Mouse (Mus musculus): ENCODE results near the gene Calcoco1. TPM values are rescaled to one million over a fixed set of nuclear protein-coding genes. Genes with fewer than 3 reads are reported as not detected.
A peak's percentile ranks its signal among the peaks of the same experiment; 100 is the strongest.

The Calcoco1 gene
- polyA plus RNA-seq, 1 experiment = 51.9 TPM

DNA sequence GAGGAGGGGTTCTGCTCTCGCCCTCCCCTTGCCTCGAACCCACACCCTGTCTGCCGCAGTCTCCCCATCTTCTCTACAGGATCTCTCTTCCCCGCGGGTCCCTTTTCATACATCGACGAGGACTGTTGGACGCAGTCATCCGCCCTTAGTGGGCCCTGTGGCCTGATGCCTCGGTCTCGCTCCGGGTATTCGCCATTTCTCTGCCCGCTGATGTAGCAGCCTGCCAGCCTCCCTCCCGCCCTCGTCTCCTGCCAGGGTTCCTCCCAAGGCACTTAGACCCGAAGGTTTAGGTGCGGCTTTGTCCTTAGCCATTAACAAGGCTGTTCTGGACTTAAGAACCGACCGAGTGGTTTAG is 25.3 kb upstream of the Calcoco1 start:
- H3K9me3 ChIP-seq (replicated peaks; ENCODE audit: control insufficient read depth, insufficient read depth, low read length, poor library complexity, severe bottlenecking) = no peaks in the 10 kb centered on the region

DNA sequence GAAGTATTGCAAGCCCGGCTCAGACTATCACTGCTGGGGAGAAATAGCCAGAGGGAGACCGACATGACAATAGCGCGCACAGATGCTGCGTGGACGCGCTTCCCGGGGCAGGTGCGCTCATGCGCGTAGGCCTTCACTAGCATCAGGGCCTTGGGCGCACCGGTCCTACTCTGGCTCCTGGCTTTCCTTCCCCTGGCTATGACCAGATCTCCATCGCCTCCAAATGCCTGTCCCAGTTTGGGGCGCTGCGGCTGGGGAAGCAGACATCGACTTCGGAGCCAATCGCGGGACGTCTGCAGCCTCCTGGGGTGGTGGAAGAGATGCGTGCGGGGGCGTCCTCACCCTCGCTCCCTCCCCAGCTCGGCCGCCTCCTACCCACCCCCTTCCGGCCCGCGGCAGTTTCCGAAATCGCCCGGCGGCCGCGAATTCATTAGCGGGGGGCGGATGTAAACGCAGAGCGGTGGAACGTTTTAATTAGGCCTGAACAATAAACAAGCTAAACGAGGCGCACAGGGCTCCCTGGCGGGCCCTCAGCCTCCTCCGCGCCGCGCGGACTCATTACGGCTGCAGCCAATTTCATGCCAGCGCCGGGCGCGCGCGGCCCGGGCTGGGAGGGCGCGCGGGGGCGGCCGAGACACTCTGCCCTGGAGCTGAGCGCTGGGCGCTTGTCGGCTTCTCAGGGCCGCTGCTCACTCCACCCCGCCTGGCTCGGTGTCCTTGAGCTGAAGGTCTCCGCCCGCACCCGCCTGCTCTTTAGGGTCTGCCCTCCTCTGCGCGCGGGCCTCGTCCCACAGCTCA is 24.7 kb upstream of the Calcoco1 start:
- Histone ChIP-seq H3K36me3 (ENCODE audit: control insufficient read depth, insufficient read depth, low read length, poor library complexity, severe bottlenecking) (no peaks in the 10 kb centered on the region), H3K4me1 (ENCODE audit: control insufficient read depth, insufficient read depth, low read length) (no peaks in the 10 kb centered on the region), H3K27me3 (ENCODE audit: control insufficient read depth, insufficient read depth, low read length, poor library complexity, severe bottlenecking) (peaks cover 5% of the 10 kb centered on the region), H3K27ac (ENCODE audit: insufficient read depth, low read length) (no peak overlapping the region), H3K9me3 (replicated peaks; ENCODE audit: control insufficient read depth, insufficient read depth, low read length, poor library complexity, severe bottlenecking) (no peaks in the 10 kb centered on the region), H3K4me3 (ENCODE audit: low read depth, low read length) (peak overlapping the region; percentile 69), H3K9ac (ENCODE audit: low read depth, poor library complexity, severe bottlenecking) (peak overlapping the region; percentile 80)
- TF ChIP-seq EP300 (IDR thresholded peaks at IDR 0.05; ENCODE audit: insufficient read depth, low read depth, low read length) (no peak), CTCF (IDR thresholded peaks at IDR 0.05; ENCODE audit: low read depth, low read length) (no peak), POLR2A (IDR thresholded peaks at IDR 0.05; ENCODE audit: insufficient read depth, low read length) (no peak)

More for the DNA sequence above, 25.3 kb upstream of the Calcoco1 start:
- Histone ChIP-seq H3K9ac (ENCODE audit: low read depth, poor library complexity, severe bottlenecking) (peak overlapping the region; percentile 80), H3K36me3 (ENCODE audit: control insufficient read depth, insufficient read depth, low read length, poor library complexity, severe bottlenecking) (no peaks in the 10 kb centered on the region), H3K4me1 (ENCODE audit: control insufficient read depth, insufficient read depth, low read length) (no peaks in the 10 kb centered on the region), H3K4me3 (ENCODE audit: low read depth, low read length) (peak overlapping the region; percentile 69), H3K27ac (ENCODE audit: insufficient read depth, low read length) (no peak overlapping the region), H3K27me3 (ENCODE audit: control insufficient read depth, insufficient read depth, low read length, poor library complexity, severe bottlenecking) (peaks cover 5% of the 10 kb centered on the region)
- TF ChIP-seq POLR2A (IDR thresholded peaks at IDR 0.05; ENCODE audit: insufficient read depth, low read length) = no peak
- TF ChIP-seq CTCF (IDR thresholded peaks at IDR 0.05; ENCODE audit: low read depth, low read length) = no peak
- no peak for TF ChIP-seq EP300 (IDR thresholded peaks at IDR 0.05; ENCODE audit: insufficient read depth, low read depth, low read length)

DNA sequence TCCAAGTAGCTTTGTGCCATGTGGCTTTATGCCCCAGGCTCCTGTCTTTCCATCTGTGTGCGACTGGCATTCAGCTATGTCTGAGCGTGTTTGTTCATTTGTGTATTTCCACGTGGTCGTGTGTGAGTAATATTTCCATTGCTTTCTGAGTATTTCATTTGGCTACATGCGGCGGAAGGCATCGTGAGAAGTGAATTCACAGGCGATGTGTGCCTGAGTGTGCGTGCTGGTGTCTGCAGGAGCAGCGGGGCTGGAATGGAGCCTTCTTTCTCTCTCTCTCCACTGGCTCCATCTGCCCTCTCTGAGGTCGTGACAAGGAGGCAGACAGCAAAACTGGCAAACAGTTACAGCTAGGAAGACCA is 24.1 kb upstream of the Calcoco1 start:
- H3K4me1 ChIP-seq (ENCODE audit: control insufficient read depth, insufficient read depth, low read length) = no peaks in the 10 kb centered on the region
- no peak overlapping the region for H3K9ac ChIP-seq (ENCODE audit: low read depth, poor library complexity, severe bottlenecking)

DNA sequence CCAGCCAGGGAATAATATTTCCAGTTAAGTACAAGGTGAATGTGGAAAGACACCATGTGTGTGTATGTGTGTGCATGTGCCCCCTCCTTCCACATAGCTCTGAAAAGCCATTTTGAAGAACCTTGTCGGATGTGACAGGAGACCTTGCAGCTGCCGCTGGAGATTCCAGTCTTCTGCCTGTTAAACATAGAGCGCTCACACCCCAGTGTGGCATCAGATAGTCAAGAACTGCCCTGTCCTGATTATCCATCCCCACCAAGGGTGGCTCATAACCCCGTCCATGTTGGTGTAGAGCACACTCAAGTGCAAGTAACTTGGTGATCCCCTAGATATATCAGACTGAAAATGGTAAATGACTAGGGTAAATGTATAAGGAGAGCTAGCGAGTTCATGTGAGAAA is 23.4 kb upstream of the Calcoco1 start:
- Histone ChIP-seq H3K36me3 (ENCODE audit: control insufficient read depth, insufficient read depth, low read length, poor library complexity, severe bottlenecking) (no peaks in the 10 kb centered on the region), H3K27me3 (ENCODE audit: control insufficient read depth, insufficient read depth, low read length, poor library complexity, severe bottlenecking) (peaks cover 5% of the 10 kb centered on the region), H3K9ac (ENCODE audit: low read depth, poor library complexity, severe bottlenecking) (no peak overlapping the region), H3K9me3 (replicated peaks; ENCODE audit: control insufficient read depth, insufficient read depth, low read length, poor library complexity, severe bottlenecking) (no peaks in the 10 kb centered on the region), H3K27ac (ENCODE audit: insufficient read depth, low read length) (no peak overlapping the region), H3K4me3 (ENCODE audit: low read depth, low read length) (no peak overlapping the region), H3K4me1 (ENCODE audit: control insufficient read depth, insufficient read depth, low read length) (no peaks in the 10 kb centered on the region)
- TF ChIP-seq CTCF (IDR thresholded peaks at IDR 0.05; ENCODE audit: low read depth, low read length) = no peak
- no peak for TF ChIP-seq EP300 (IDR thresholded peaks at IDR 0.05; ENCODE audit: insufficient read depth, low read depth, low read length)
- no peak for TF ChIP-seq POLR2A (IDR thresholded peaks at IDR 0.05; ENCODE audit: insufficient read depth, low read length)

More for the DNA sequence above, 24.1 kb upstream of the Calcoco1 start:
- H3K36me3 ChIP-seq (ENCODE audit: control insufficient read depth, insufficient read depth, low read length, poor library complexity, severe bottlenecking) = no peaks in the 10 kb centered on the region
- TF ChIP-seq POLR2A (IDR thresholded peaks at IDR 0.05; ENCODE audit: insufficient read depth, low read length) (no peak), EP300 (IDR thresholded peaks at IDR 0.05; ENCODE audit: insufficient read depth, low read depth, low read length) (no peak), CTCF (IDR thresholded peaks at IDR 0.05; ENCODE audit: low read depth, low read length) (no peak)
- peak overlapping the region; percentile 69 for H3K4me3 ChIP-seq (ENCODE audit: low read depth, low read length)
- H3K27me3 ChIP-seq (ENCODE audit: control insufficient read depth, insufficient read depth, low read length, poor library complexity, severe bottlenecking) = peaks cover 5% of the 10 kb centered on the region
- H3K27ac ChIP-seq (ENCODE audit: insufficient read depth, low read length) = no peak overlapping the region
- H3K9me3 ChIP-seq (replicated peaks; ENCODE audit: control insufficient read depth, insufficient read depth, low read length, poor library complexity, severe bottlenecking) = no peaks in the 10 kb centered on the region

DNA sequence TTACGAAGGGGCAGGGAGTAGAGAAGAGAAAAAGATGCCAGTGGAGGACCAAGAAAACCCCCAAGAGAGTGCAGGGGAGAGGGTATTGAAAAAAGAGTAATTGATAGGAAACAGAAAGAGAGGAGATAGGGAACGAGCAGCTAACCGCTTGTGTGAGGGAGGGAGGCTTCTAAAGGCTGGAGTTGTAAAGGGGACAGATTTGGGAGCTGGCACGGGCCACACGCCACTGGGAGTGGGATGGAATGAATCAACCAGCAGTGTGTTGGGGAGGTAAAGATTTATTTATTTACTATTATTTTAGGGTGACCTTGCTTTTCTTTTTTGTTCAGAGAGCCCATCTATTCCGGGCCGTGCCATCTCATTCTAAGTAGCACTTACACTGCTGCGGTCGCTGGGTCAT is 22.9 kb upstream of the Calcoco1 start:
- no peak overlapping the region for H3K4me3 ChIP-seq (ENCODE audit: low read depth, low read length)
- no peak overlapping the region for H3K27ac ChIP-seq (ENCODE audit: insufficient read depth, low read length)
- no peaks in the 10 kb centered on the region for H3K9me3 ChIP-seq (replicated peaks; ENCODE audit: control insufficient read depth, insufficient read depth, low read length, poor library complexity, severe bottlenecking)
- H3K9ac ChIP-seq (ENCODE audit: low read depth, poor library complexity, severe bottlenecking) = no peak overlapping the region
- H3K36me3 ChIP-seq (ENCODE audit: control insufficient read depth, insufficient read depth, low read length, poor library complexity, severe bottlenecking) = no peaks in the 10 kb centered on the region
- H3K27me3 ChIP-seq (ENCODE audit: control insufficient read depth, insufficient read depth, low read length, poor library complexity, severe bottlenecking) = peaks cover 5% of the 10 kb centered on the region
- no peak for TF ChIP-seq POLR2A (IDR thresholded peaks at IDR 0.05; ENCODE audit: insufficient read depth, low read length)
- no peak for TF ChIP-seq CTCF (IDR thresholded peaks at IDR 0.05; ENCODE audit: low read depth, low read length)
- TF ChIP-seq EP300 (IDR thresholded peaks at IDR 0.05; ENCODE audit: insufficient read depth, low read depth, low read length) = no peak
- no peaks in the 10 kb centered on the region for H3K4me1 ChIP-seq (ENCODE audit: control insufficient read depth, insufficient read depth, low read length)

DNA sequence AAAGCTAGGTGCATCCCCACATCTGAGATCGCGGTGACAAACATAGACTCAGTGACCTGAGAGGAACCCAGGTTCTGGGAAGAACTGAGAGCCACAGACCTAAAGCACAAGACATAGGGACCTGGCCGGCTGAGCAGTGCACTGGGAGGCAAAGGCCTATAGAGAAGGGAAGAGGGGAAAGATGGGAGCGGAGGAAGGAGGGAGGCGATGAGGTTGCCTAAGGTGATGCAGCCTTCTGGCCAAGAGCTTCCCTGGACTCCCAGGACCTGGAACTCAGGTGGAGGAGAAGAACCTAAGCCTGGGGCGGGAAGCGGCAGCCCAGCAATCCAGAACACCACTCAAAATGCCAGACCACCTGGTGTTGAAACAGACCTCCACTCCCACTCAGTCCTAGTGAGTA is 22.4 kb upstream of the Calcoco1 start:
- H3K4me3 ChIP-seq (ENCODE audit: low read depth, low read length) = no peak overlapping the region
- no peak overlapping the region for H3K27ac ChIP-seq (ENCODE audit: insufficient read depth, low read length)
- H3K9me3 ChIP-seq (replicated peaks; ENCODE audit: control insufficient read depth, insufficient read depth, low read length, poor library complexity, severe bottlenecking) = no peaks in the 10 kb centered on the region
- H3K4me1 ChIP-seq (ENCODE audit: control insufficient read depth, insufficient read depth, low read length) = no peaks in the 10 kb centered on the region
- H3K36me3 ChIP-seq (ENCODE audit: control insufficient read depth, insufficient read depth, low read length, poor library complexity, severe bottlenecking) = no peaks in the 10 kb centered on the region
- H3K9ac ChIP-seq (ENCODE audit: low read depth, poor library complexity, severe bottlenecking) = no peak overlapping the region
- TF ChIP-seq POLR2A (IDR thresholded peaks at IDR 0.05; ENCODE audit: insufficient read depth, low read length) = no peak
- TF ChIP-seq CTCF (IDR thresholded peaks at IDR 0.05; ENCODE audit: low read depth, low read length) = no peak
- no peak for TF ChIP-seq EP300 (IDR thresholded peaks at IDR 0.05; ENCODE audit: insufficient read depth, low read depth, low read length)
- peaks cover 5% of the 10 kb centered on the region for H3K27me3 ChIP-seq (ENCODE audit: control insufficient read depth, insufficient read depth, low read length, poor library complexity, severe bottlenecking)

Data from ES-Bruce4 (cell line).